Mouse (Mus musculus): ENCODE results near the gene Gm8677.
"Not testable (repeated sequence)": the region's sequence is repeated elsewhere in the genome, so short reads cannot be mapped to it uniquely, and the experiment has no call there.

DNA sequence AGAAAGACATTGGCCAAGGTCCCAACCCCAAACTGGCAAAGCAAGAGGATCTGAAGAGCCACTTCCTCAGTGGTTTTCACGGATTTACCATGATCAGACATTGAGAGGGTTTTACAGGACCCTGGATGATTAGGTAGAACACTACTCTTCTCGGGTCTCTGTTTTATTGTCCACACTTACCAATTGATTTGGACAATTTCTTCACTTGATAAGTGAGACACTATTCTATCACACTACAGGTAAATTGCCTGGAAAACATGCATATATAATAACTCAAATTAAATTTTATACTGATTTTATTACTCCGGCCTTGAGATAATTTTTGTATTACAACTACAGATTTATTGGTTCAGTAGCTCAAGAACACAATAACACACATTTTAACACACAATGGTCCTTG is 35.1 kb downstream of the Gm8677 start, which contains the start of gene Vmn1r151:
- TF ChIP-seq EP300, CTCF (IDR thresholded peaks at IDR 0.05; ENCODE audit: low read depth): not testable (repeated sequence)

Measured in heart, postnatal 0 days (tissue).